Mouse (Mus musculus) bone marrow, adult 2 months (tissue): Measurements from ENCODE around the gene Gja4. TPM values are rescaled to one million over a fixed set of nuclear protein-coding genes. Genes with fewer than 3 reads are reported as not detected.

ENCODE experiments used
- H3K27ac ChIP-seq: fragments of 200-500 bp; 2 replicates; pipeline ENCODE4 v1.5.1; 2012; ENCODE audit warnings: low read depth, mild to moderate bottlenecking, control low read depth, inconsistent platforms, low read length; ENCODE audit not compliant: control insufficient read depth, poor library complexity, insufficient read depth
- H3K4me1 ChIP-seq: fragments of 200-500 bp; 2 replicates; pipeline ENCODE4 v1.6.1; 2011; ENCODE audit warnings: low read length; ENCODE audit not compliant: control insufficient read depth, insufficient read depth
- H3K4me3 ChIP-seq: fragments of 200-500 bp; replicated peaks from 2 replicates; pipeline ENCODE3; 2011; ENCODE audit warnings: mild to moderate bottlenecking, low read depth, low read length, control low read depth; ENCODE audit not compliant: control insufficient read depth
- CTCF ChIP-seq: fragments of 200-500 bp; IDR thresholded peaks from 2 replicates; pipeline ENCODE4 v1.5.1; 2011; ENCODE audit warnings: low read length, control low read depth; ENCODE audit not compliant: control insufficient read depth, insufficient read depth
- POLR2A ChIP-seq: fragments of 200-500 bp; IDR thresholded peaks from 2 replicates; pipeline ENCODE4 v1.6.1; 2011; ENCODE audit warnings: low read depth, mild to moderate bottlenecking, control low read depth, low read length, borderline replicate concordance; ENCODE audit not compliant: control insufficient read depth
- whole genome bisulfite sequencing: fragments of 180-500 bp; shearing (Covaris S2); methylation state at CpG from one replicate; pipeline ENCODE4 v1.1.7; 2018; 5-methylcytosine and 5-hydroxymethylcytosine counted together
- polyA plus RNA-seq: library from polyadenylated mRNA; stranded (reverse); fragments of >200 nt; gene quantifications from 2 replicates; pipeline ENCODE4 v1.2.4, GENCODE M21; 2011; ENCODE audit warnings: low replicate concordance; ENCODE audit not compliant: missing spikeins, insufficient read depth, insufficient read length

Gene Gja4
- polyA plus RNA-seq, 1 experiment, result not detected

DNA sequence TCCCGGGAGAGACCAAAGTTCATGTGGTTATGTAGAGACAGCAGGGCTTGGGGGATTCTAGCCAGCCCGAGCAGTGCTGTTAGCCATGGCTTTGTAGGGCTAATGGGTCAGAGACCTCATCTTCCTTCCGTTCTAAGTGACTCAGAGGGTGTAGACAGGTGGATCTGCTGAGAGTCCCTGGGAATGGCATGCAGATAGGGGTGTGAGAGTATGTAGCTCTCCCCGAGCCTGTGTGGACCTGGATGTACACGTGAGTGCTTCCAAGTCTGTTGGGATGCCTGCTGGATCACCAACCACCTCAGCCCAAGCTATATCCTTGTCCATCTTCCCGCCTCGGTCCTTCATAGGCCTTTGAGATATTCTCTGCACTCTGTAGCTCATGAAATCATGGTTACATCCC lies 14.5 kb upstream of the Gja4 start:
- 47% methylated on average over 7 of the region's 7 CpGs for WGBS
- Histone ChIP-seq H3K27ac (no peak overlapping the region), H3K4me3 (no peak overlapping the region), H3K4me1 (peaks cover 4% of the 10 kb centered on the region; the same call in 1 of the 2 replicates)
- no peak for TF ChIP-seq POLR2A
- TF ChIP-seq CTCF, result no peak

DNA sequence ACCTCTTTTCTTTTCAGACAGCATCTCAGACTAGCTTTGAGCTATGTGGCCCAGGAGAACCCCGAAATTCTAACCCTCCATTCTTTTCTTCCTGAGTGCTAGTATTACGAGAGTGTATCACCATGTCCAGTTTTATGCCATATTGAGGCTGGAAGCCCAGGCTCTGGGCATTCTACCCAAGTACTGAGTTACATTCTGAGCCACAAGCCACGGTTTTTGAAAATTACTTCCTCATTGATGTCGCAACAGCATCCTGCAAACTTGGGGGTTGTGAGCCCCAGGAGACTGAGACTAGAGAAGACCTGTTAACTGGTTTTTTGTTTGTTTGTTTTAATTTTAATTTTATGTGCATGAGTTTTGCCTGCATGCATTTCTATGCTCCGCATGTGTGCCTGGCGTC lies 13.9 kb upstream of the Gja4 start:
- H3K4me1 ChIP-seq, result peaks cover 4% of the 10 kb centered on the region; the same call in 1 of the 2 replicates
- H3K27ac ChIP-seq, result no peak overlapping the region
- WGBS, result 9% methylated on average over 6 of the region's 6 CpGs
- no peak for TF ChIP-seq CTCF
- no peak for TF ChIP-seq POLR2A
- no peak overlapping the region for H3K4me3 ChIP-seq

DNA sequence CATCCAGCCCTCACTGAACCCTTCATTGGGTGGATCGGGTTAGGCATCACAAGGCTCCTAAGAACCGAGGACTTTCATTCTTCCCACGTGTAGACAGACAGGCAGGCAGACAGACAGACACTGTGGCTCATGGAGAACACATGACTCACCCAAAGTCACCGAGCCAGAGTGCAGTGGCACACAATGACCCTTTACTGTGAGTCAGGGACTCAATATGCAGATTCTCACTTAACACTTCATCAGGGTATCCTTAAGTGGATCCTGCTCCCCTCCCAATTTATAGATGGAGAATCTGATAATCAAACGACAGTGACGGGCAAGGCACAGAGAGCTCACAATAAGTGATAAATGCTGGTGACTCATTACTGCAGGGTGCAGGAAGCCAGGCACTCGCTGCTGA lies 13.4 kb upstream of the Gja4 start:
- TF ChIP-seq POLR2A, result no peak
- no peak for TF ChIP-seq CTCF
- 20% methylated on average over 7 of the region's 7 CpGs for WGBS
- H3K27ac ChIP-seq, result no peak overlapping the region
- H3K4me1 ChIP-seq, result peaks cover 4% of the 10 kb centered on the region; the same call in 1 of the 2 replicates
- H3K4me3 ChIP-seq, result no peak overlapping the region

DNA sequence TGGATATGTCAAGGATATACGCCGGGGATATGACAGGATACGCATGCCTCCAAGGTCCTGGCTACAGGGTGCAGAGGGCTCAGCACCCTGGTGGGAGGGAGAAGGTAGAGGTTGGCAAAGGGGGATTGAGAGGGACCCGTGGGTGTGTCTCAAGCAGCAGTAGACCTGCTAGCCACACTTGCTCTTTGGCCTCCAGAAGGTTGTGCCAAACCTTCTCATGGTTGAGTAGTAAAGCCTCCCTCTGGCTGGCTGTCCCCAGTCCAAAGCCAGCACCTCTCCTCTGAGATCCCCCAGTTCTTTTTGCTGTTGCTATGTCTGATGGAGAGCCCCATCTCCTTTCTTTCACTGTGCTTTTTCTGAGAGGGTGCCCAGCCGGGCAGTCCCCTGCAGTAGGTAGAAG lies 11.4 kb upstream of the Gja4 start:
- TF ChIP-seq CTCF, result no peak
- TF ChIP-seq POLR2A, result no peak
- WGBS, result 84% methylated on average over 5 of the region's 5 CpGs
- Histone ChIP-seq H3K4me3 (no peak overlapping the region), H3K27ac (no peak overlapping the region), H3K4me1 (peaks cover 4% of the 10 kb centered on the region; the same call in 1 of the 2 replicates)

DNA sequence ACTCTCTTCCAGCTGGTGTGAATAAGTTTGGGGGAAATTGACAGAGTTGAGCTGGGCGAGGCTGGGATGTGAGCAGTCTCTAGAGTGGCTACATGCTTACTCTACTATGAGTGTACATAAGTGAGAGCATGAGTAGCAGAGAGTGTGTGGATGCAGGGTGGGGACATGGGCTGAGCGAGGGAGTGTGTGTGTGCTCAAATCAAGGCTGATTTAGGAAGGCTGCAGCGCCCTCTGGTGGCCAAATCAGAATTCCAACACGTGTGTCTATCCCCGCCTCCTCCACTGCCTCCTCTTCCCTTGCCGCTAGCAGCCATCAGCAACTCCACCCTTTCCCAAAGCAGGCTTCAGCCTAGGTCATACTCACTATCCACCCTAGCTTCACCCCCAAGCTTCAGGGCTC lies 10.9 kb upstream of the Gja4 start:
- Histone ChIP-seq H3K4me3 (no peak overlapping the region), H3K27ac (no peak overlapping the region), H3K4me1 (peaks cover 4% of the 10 kb centered on the region; the same call in 1 of the 2 replicates)
- 16% methylated on average over 6 of the region's 6 CpGs for WGBS
- peak; percentile 93 for TF ChIP-seq CTCF
- TF ChIP-seq POLR2A, result no peak

DNA sequence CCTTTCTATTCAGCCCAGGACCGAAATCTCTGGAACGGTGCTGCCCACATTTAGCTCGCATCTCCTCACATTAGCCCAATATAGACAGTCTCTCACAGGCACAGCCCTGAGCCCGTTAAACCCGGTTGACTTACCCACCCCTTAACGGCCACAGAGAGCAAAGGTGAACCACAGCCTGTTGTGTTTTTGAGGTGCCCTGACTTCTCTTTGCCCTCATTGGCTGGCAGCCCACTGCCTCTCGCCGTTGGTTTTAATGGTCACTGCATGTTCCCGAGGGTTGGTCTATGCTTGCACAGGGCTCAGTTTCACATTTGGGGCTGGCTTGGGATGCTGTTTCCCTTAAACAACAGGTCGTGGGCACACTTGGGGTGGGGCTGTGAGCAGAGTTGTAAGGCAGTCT lies 10.5 kb upstream of the Gja4 start:
- Histone ChIP-seq H3K27ac (no peak overlapping the region), H3K4me1 (peaks cover 4% of the 10 kb centered on the region; the same call in 1 of the 2 replicates), H3K4me3 (no peak overlapping the region)
- TF ChIP-seq POLR2A, result no peak
- TF ChIP-seq CTCF, result no peak
- 65% methylated on average over 10 of the region's 10 CpGs for WGBS

DNA sequence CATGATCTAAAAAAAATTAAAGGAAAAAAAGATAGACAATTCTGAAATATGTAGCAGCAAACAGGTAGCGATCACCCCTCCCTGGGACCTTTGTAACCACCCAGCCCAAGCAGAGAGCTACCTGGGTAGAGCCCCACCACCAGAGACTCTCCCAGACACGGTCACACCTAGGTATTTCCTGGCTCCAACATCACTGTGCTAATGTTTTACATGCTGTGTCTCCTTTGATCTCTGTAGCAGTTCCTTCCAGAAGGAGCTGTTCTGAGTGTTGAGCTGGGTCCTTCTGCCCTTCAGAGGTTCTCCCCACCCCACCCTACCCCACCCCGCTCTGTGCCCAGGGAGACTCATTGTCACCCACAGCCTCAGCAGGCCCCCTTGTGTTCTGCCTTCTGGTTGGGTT lies 9.8 kb upstream of the Gja4 start:
- Histone ChIP-seq H3K27ac (no peak overlapping the region), H3K4me1 (peaks cover 4% of the 10 kb centered on the region; the same call in 1 of the 2 replicates), H3K4me3 (no peak overlapping the region)
- TF ChIP-seq POLR2A (no peak), CTCF (no peak)
- WGBS, result 88% methylated on average over 3 of the region's 3 CpGs

DNA sequence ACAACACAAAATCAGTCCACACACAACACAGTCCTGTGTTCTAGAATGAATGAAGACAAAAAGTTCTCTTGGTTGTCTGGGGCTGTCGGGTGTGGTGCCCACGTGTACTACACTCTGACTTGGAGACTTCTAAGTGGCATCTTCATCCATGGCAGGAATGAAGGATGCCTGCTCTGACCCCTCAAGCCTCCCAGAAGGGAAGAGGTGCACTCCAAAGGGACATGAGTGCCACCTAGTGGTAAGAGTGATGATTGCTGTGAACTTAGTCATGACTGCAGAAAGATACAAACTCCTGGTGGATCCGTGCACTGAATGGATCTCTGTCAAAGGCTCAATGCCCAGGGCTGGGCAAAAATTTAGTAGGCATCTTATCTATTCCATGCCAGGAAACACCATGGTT lies 5.8 kb upstream of the Gja4 start:
- no peaks in the 10 kb centered on the region; the same call in 1 of the 2 replicates for H3K4me1 ChIP-seq
- peak; percentile 78 for TF ChIP-seq CTCF
- no peak for TF ChIP-seq POLR2A
- H3K4me3 ChIP-seq, result no peak overlapping the region
- WGBS, result 4% methylated on average over 3 of the region's 3 CpGs
- H3K27ac ChIP-seq, result no peak overlapping the region

DNA sequence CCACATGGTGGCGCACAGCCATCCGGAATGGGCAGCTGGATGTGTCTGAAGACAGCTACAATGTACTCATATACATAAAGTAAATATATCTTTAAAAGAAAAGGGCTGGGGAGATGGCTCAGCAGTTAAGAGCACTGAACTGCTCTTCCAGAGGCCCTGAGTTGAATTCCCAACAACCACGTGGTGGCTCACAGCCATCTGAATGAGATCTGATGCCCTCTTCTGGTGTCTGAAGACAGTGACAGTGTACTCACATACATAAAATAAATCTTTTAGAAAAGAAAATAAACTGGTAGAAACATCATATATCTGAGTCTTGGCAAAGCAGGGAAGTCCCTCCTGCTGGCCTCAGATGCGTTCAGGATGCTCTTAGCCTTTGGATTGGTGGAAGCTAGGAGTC lies 3.3 kb upstream of the Gja4 start:
- TF ChIP-seq POLR2A, result no peak
- no peak for TF ChIP-seq CTCF
- no peak overlapping the region for H3K27ac ChIP-seq
- no peak overlapping the region for H3K4me3 ChIP-seq
- no peaks in the 10 kb centered on the region for H3K4me1 ChIP-seq
- 67% methylated on average over 4 of the region's 4 CpGs for WGBS
